Comparison of ENCODE assay signal across 8 mouse cellular contexts in the genomic region with DNA sequence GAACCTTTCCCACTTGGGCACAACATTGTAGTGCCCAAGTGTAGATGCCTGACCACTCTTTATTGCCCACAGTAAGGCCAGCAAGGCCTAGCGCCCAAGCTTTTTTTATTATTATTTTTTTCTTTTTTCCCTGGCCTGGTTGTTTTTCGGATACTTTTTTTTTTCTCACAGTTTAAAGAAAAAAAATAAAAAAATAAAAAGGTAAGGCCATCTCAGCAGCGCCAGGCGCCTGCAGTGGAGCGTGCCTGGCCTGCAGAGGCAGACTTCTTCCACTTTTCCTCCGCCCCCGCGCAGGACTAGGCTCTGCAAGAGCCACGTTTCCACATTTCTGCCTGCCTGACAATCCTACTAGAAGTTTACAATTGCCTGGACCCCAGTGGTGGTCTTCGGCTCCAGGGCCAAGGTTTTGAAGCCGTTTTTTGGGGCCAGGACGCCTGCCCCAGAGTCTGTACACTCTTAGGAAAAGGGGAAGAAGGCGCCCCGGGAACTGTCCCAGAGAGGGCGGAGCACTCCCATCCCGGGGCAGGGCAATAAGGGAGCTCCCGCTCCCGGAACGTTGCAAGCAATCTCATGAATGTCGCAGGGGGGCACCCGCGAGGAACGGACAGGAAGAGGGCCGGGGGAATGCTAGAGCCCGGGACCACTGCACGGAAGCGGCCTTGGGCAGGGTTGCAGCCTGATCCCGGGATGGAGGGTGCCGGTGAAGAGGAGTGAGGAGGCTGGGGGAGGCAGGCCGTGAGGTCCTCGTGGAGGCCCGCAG. TPM values are rescaled to one million over a fixed set of nuclear protein-coding genes. Genes with fewer than 3 reads are reported as not detected.
DNase-seq lines count a peak whose midpoint lies in the region; ATAC-seq and TF ChIP-seq lines count a peak whose summit lies in the region.

Gene Stx16 (plus strand): TSS at position 636 of the 760 bp plus-strand sequence.

- peak; percentile 37; the same call in 1 of the 2 replicates for TF ChIP-seq CTCF in bone marrow, adult 2 months (IDR thresholded peaks at IDR 0.05; ENCODE audit: control insufficient read depth, insufficient read depth, low read length)
- peak; percentile 50 for TF ChIP-seq CTCF in midbrain, postnatal 0 days (IDR thresholded peaks at IDR 0.05)

- no peaks in the 10 kb centered on the region for H3K27me3 ChIP-seq in embryonic facial prominence, embryonic 15.5 days
- no peaks in the 10 kb centered on the region for H3K27me3 ChIP-seq in limb, embryonic 14.5 days (ENCODE audit: control insufficient read depth, insufficient read depth, low read length)
- no peaks in the 10 kb centered on the region for H3K27me3 ChIP-seq in midbrain, postnatal 0 days (ENCODE audit: insufficient read depth, low read length)

- peak within 1 kb of the TSS; percentile 85 for H3K4me3 ChIP-seq in bone marrow, adult 2 months (replicated peaks; ENCODE audit: control insufficient read depth, low read depth, low read length)
- peak within 1 kb of the TSS; percentile 91 for H3K4me3 ChIP-seq in embryonic facial prominence, embryonic 15.5 days (replicated peaks)
- peak within 1 kb of the TSS; percentile 70 for H3K4me3 ChIP-seq in limb, embryonic 14.5 days (replicated peaks; ENCODE audit: low read length)
- H3K4me3 ChIP-seq in midbrain, postnatal 0 days (ENCODE audit: low read depth, low read length), result peak within 1 kb of the TSS; percentile 67

- no peaks in the 10 kb centered on the region for H3K36me3 ChIP-seq in embryonic facial prominence, embryonic 15.5 days
- no peaks in the 10 kb centered on the region for H3K36me3 ChIP-seq in limb, embryonic 14.5 days (ENCODE audit: control insufficient read depth, insufficient read depth, low read length)
- H3K36me3 ChIP-seq in midbrain, postnatal 0 days (ENCODE audit: insufficient read depth, low read length), result no peaks in the 10 kb centered on the region

- 2% methylated on average over 32 of the region's 32 CpGs for WGBS in bone marrow, adult 2 months
- 1% methylated on average over 32 of the region's 32 CpGs for WGBS in embryonic facial prominence, embryonic 15.5 days
- WGBS in limb, embryonic 14.5 days, result under 1% methylated on average over 32 of the region's 32 CpGs
- under 1% methylated on average over 32 of the region's 32 CpGs for WGBS in midbrain, postnatal 0 days

- peak; percentile 92 for ATAC-seq in embryonic facial prominence, embryonic 15.5 days (ENCODE audit: insufficient number of reproducible peaks, low FRiP score, low TSS enrichment, low read depth)
- peak; percentile 85 for ATAC-seq in limb, embryonic 14.5 days (ENCODE audit: low FRiP score, low read depth)
- ATAC-seq in midbrain, postnatal 0 days (ENCODE audit: low FRiP score), result peak; percentile 92

- H3K9ac ChIP-seq in embryonic facial prominence, embryonic 15.5 days, result peak within 1 kb of the TSS; percentile 64
- H3K9ac ChIP-seq in limb, embryonic 14.5 days (ENCODE audit: low read depth, low read length, severe bottlenecking), result peak within 1 kb of the TSS; percentile 78
- peak within 1 kb of the TSS; percentile 60 for H3K9ac ChIP-seq in midbrain, postnatal 0 days (replicated peaks; ENCODE audit: low read length, poor library complexity, severe bottlenecking)

- H3K9me3 ChIP-seq in embryonic facial prominence, embryonic 15.5 days (replicated peaks), result no peaks in the 10 kb centered on the region
- no peaks in the 10 kb centered on the region for H3K9me3 ChIP-seq in limb, embryonic 14.5 days (ENCODE audit: control insufficient read depth, low read length)
- H3K9me3 ChIP-seq in midbrain, postnatal 0 days (ENCODE audit: low read length), result no peaks in the 10 kb centered on the region

- H3K4me1 ChIP-seq in bone marrow, adult 2 months (ENCODE audit: control insufficient read depth, insufficient read depth, low read length), result no peaks in the 10 kb centered on the region
- peaks cover 46% of the 10 kb centered on the region for H3K4me1 ChIP-seq in embryonic facial prominence, embryonic 15.5 days
- H3K4me1 ChIP-seq in limb, embryonic 14.5 days (ENCODE audit: control insufficient read depth, insufficient read depth, low read length), result peaks cover 35% of the 10 kb centered on the region
- H3K4me1 ChIP-seq in midbrain, postnatal 0 days (ENCODE audit: insufficient read depth, low read length), result peaks cover 5% of the 10 kb centered on the region

- peak; percentile 93 for DNase-seq in 416B (ENCODE audit: low read depth)
- DNase-seq in heart, adult 8-10 months (ENCODE audit: low spot score), result peak; percentile 96
- peak; percentile 97 for DNase-seq in kidney, adult 9 months
- peak; percentile 93 for DNase-seq in limb, embryonic 14.5 days (ENCODE audit: low spot score)
- DNase-seq in midbrain, postnatal 0 days (ENCODE audit: low spot score), result peak; percentile 88
- DNase-seq in spleen, postnatal 14 days (ENCODE audit: low spot score in 2 of 2), result peak; percentile 78 to 80

- TF ChIP-seq POLR2A in bone marrow, adult 2 months (IDR thresholded peaks at IDR 0.05; ENCODE audit: borderline replicate concordance, control insufficient read depth, low read depth, low read length), result peak; percentile 80; the same call in 1 of the 2 replicates
- 0 out of 2 replicates have a peak, but pooled peaks have one; percentile 44 for TF ChIP-seq POLR2A in limb, embryonic 14.5 days (IDR thresholded peaks at IDR 0.05; ENCODE audit: borderline replicate concordance, extremely low read depth, insufficient read depth, insufficient read length)

- peak within 1 kb of the TSS; percentile 63 for H3K27ac ChIP-seq in bone marrow, adult 2 months (ENCODE audit: control insufficient read depth, insufficient read depth, low read depth, low read length, poor library complexity)
- peak within 1 kb of the TSS; percentile 98 for H3K27ac ChIP-seq in embryonic facial prominence, embryonic 15.5 days (replicated peaks)
- peak within 1 kb of the TSS; percentile 98 for H3K27ac ChIP-seq in limb, embryonic 14.5 days (replicated peaks; ENCODE audit: low read depth, low read length)
- peak within 1 kb of the TSS; percentile 71 for H3K27ac ChIP-seq in midbrain, postnatal 0 days (ENCODE audit: low read depth, low read length)

- peak within 1 kb of the TSS; percentile 85 for H3K4me2 ChIP-seq in embryonic facial prominence, embryonic 15.5 days (replicated peaks)
- peak within 1 kb of the TSS; percentile 79 for H3K4me2 ChIP-seq in limb, embryonic 14.5 days (replicated peaks; ENCODE audit: low read depth, low read length, severe bottlenecking)
- H3K4me2 ChIP-seq in midbrain, postnatal 0 days (ENCODE audit: low read depth, low read length, poor library complexity, severe bottlenecking), result peak within 1 kb of the TSS; percentile 86

RNA-seq across cellular contexts. Expression of gene Stx16, which starts in this region (rescaled TPM):
- 20.2 and 45.9 TPM in 2 replicates for polyA plus RNA-seq in bone marrow, adult 2 months (2011; ENCODE audit: insufficient read depth, insufficient read length, low replicate concordance, missing spikeins)
- 11.8 and 13.4 TPM in 2 replicates for polyA plus RNA-seq in embryonic facial prominence, embryonic 15.5 days (2015; fragmentation: Nextera tagmentation; extraction: Ambion mirVana)
- total RNA-seq in heart, adult 8-10 months (2022), result 10 to 100 TPM; 17.0 to 21.3 (median 18.8) TPM
- polyA plus RNA-seq in limb, embryonic 14.5 days (2012; rRNA removed), result 67.7 and 67.8 TPM in 2 replicates
- polyA plus RNA-seq in limb, embryonic 14.5 days (2014; fragmentation: Nextera tagmentation; extraction: Ambion mirVana), result 10.9 and 11.3 TPM in 2 replicates
- 35.4 and 38.8 TPM in 2 replicates for total RNA-seq in midbrain, postnatal 0 days (2014; rRNA removed)
- polyA plus RNA-seq in midbrain, postnatal 0 days (2015; fragmentation: Nextera tagmentation; extraction: Ambion mirVana), result 9.7 and 10.5 TPM in 2 replicates

Comparison
In these comparisons a context has a peak if more than half of its experiments do, and no peak if none do; other contexts are left out.
1. Peak in every context shown above with its lines: DNase-seq, ATAC-seq, H3K4me3 ChIP-seq and H3K27ac ChIP-seq.